Mouse (Mus musculus) gonadal fat pad, adult 2 months (tissue): ENCODE data around the gene 2210017I01Rik. TPM values are rescaled to one million over a fixed set of nuclear protein-coding genes. Genes with fewer than 3 reads are reported as not detected.

Source experiments
- DNase-seq: peaks from one replicate; pipeline ENCODE4 v3.0.0-alpha.2; 2012; ENCODE audit warnings: low read depth
- polyA plus RNA-seq: library from polyadenylated mRNA; depleted of rRNA; stranded (reverse); fragments of >200 nt; gene quantifications from 2 replicates; pipeline ENCODE4 v1.2.3, GENCODE M21; 2012; rRNA removed

2210017I01Rik gene
- polyA plus RNA-seq, 1 experiment: not detected

- DNase-seq: no peak
These were observed 41.9 kb downstream of the 2210017I01Rik start for GRCm38 (mm10) chr3:92565418-92565817.

Other genes starting within 250 kb of the 2210017I01Rik start
- 0.25 TPM in 1 of 2 replicates, not detected in the other for gene Sprr2f, start 242.3 kb downstream of the 2210017I01Rik start, polyA plus RNA-seq
- gene Sprr2h, start 221.8 kb downstream of the 2210017I01Rik start, polyA plus RNA-seq: not detected in 2 replicates
- not detected in 2 replicates for gene Sprr2i, start 199.5 kb downstream of the 2210017I01Rik start, polyA plus RNA-seq
- gene Sprr2j-ps, start 189.4 kb downstream of the 2210017I01Rik start, polyA plus RNA-seq: not detected in 2 replicates
- gene Gm9774, start 178.1 kb downstream of the 2210017I01Rik start, polyA plus RNA-seq: 6.2 and 7.4 TPM in 2 replicates
- not detected in 2 replicates for gene Sprr2k, start 174.9 kb downstream of the 2210017I01Rik start, polyA plus RNA-seq
- not detected in 2 replicates for gene Sprr1b, start 168.7 kb downstream of the 2210017I01Rik start, polyA plus RNA-seq
- not detected in 2 replicates for gene Sprr3, start 148.8 kb downstream of the 2210017I01Rik start, polyA plus RNA-seq
- 0.28 TPM in 1 of 2 replicates, not detected in the other for gene Sprr1a, start 121.6 kb downstream of the 2210017I01Rik start, polyA plus RNA-seq
- gene Sprr4, start 107.0 kb downstream of the 2210017I01Rik start, polyA plus RNA-seq: not detected in 2 replicates
- gene 2310046K23Rik, start 73.0 kb downstream of the 2210017I01Rik start, polyA plus RNA-seq: not detected in 2 replicates
- gene Ivl, start 33.8 kb downstream of the 2210017I01Rik start, polyA plus RNA-seq: not detected in 2 replicates
- gene Smcp, start 18.5 kb downstream of the 2210017I01Rik start, polyA plus RNA-seq: 27.9 and 30.2 TPM in 2 replicates
- 0.45 TPM in 1 of 2 replicates, not detected in the other for gene Lce6a, start 14.2 kb upstream of the 2210017I01Rik start, polyA plus RNA-seq
- not detected in 2 replicates for gene Lce1a1, start 40.8 kb upstream of the 2210017I01Rik start, polyA plus RNA-seq
- gene Lce1b, start 49.4 kb upstream of the 2210017I01Rik start, polyA plus RNA-seq: not detected in 2 replicates
- not detected in 2 replicates for gene Lce1a2, start 62.8 kb upstream of the 2210017I01Rik start, polyA plus RNA-seq
- not detected in 2 replicates for gene Lce1c, start 71.8 kb upstream of the 2210017I01Rik start, polyA plus RNA-seq
- gene Lce1d, start 79.7 kb upstream of the 2210017I01Rik start, polyA plus RNA-seq: not detected in 2 replicates
- not detected in 2 replicates for gene Lce1e, start 101.6 kb upstream of the 2210017I01Rik start, polyA plus RNA-seq
- not detected in 2 replicates for gene Lce1f, start 112.9 kb upstream of the 2210017I01Rik start, polyA plus RNA-seq
- not detected in 2 replicates for gene Gm38119, start 131.6 kb upstream of the 2210017I01Rik start, polyA plus RNA-seq
- not detected in 2 replicates for gene Lce1g, start 144.8 kb upstream of the 2210017I01Rik start, polyA plus RNA-seq
- gene Lce1h, start 157.6 kb upstream of the 2210017I01Rik start, polyA plus RNA-seq: not detected in 2 replicates
- not detected in 2 replicates for gene Lce1i, start 171.4 kb upstream of the 2210017I01Rik start, polyA plus RNA-seq
- gene Lce1j, start 183.0 kb upstream of the 2210017I01Rik start, polyA plus RNA-seq: not detected in 2 replicates
- gene Lce1k, start 200.4 kb upstream of the 2210017I01Rik start, polyA plus RNA-seq: not detected in 2 replicates
- not detected in 2 replicates for gene Kprp, start 219.8 kb upstream of the 2210017I01Rik start, polyA plus RNA-seq
- not detected in 2 replicates for gene Lce1l, start 243.8 kb upstream of the 2210017I01Rik start, polyA plus RNA-seq